Mouse (Mus musculus): ENCODE data around the gene Kcnk2.
"Not testable (repeated sequence)": the region's sequence is repeated elsewhere in the genome, so short reads cannot be mapped to it uniquely, and the experiment has no call there.

The Kcnk2 gene

GRCm38 (mm10) chr1:189343301-189344251 lies 58.5 kb downstream of the Kcnk2 start:
- peak; percentile 11 to 12 for DNase-seq (ENCODE audit: low spot score in 2 of 2)

- no peak for DNase-seq (ENCODE audit: low spot score in 2 of 2)
Measured at GRCm38 (mm10) chr1:189342416-189343104, 59.5 kb downstream of the Kcnk2 start.

- peak in 1 of 2 experiments; percentile 5 for DNase-seq (ENCODE audit: low spot score in 2 of 2)
Measured at GRCm38 (mm10) chr1:189341381-189341917, 60.6 kb downstream of the Kcnk2 start.

GRCm38 (mm10) chr1:189315896-189316295 lies 86.2 kb downstream of the Kcnk2 start:
- no peak for DNase-seq (ENCODE audit: low spot score in 2 of 2)

- DNase-seq (ENCODE audit: low spot score in 2 of 2): no peak
Measured at GRCm38 (mm10) chr1:189314495-189314894, 87.6 kb downstream of the Kcnk2 start.

- DNase-seq (ENCODE audit: low spot score in 2 of 2): no peak
Measured at GRCm38 (mm10) chr1:189313750-189314149, 88.3 kb downstream of the Kcnk2 start.

- DNase-seq (ENCODE audit: low spot score in 2 of 2): no peak
Measured at GRCm38 (mm10) chr1:189310145-189310544, 91.9 kb downstream of the Kcnk2 start.

- no peak for DNase-seq (ENCODE audit: low spot score in 2 of 2)
Measured at GRCm38 (mm10) chr1:189304988-189305522, 97.0 kb downstream of the Kcnk2 start.

GRCm38 (mm10) chr1:189303001-189303400 lies 99.1 kb downstream of the Kcnk2 start:
- DNase-seq (ENCODE audit: low spot score in 2 of 2): no peak

GRCm38 (mm10) chr1:189293679-189294406 lies 108.2 kb downstream of the Kcnk2 start:
- DNase-seq (ENCODE audit: low spot score in 2 of 2): no peak

- DNase-seq (ENCODE audit: low spot score in 2 of 2): no peak
Measured at GRCm38 (mm10) chr1:189290885-189291284, 111.2 kb downstream of the Kcnk2 start.

GRCm38 (mm10) chr1:189288948-189289347 lies 113.1 kb downstream of the Kcnk2 start:
- DNase-seq (ENCODE audit: low spot score in 2 of 2): no peak

GRCm38 (mm10) chr1:189272281-189272680 lies 129.8 kb downstream of the Kcnk2 start:
- DNase-seq (ENCODE audit: low spot score in 2 of 2): no peak

GRCm38 (mm10) chr1:189253631-189254030 lies 148.4 kb downstream of the Kcnk2 start:
- no peak for DNase-seq (ENCODE audit: low spot score in 2 of 2)

- DNase-seq (ENCODE audit: low spot score in 2 of 2): no peak
Measured at GRCm38 (mm10) chr1:189253207-189253606, 148.9 kb downstream of the Kcnk2 start.

GRCm38 (mm10) chr1:189243206-189243605 lies 158.9 kb downstream of the Kcnk2 start:
- DNase-seq (ENCODE audit: low spot score in 2 of 2): not testable (repeated sequence)

- DNase-seq (ENCODE audit: low spot score in 2 of 2): no peak
Measured at GRCm38 (mm10) chr1:189235261-189235660, 166.8 kb downstream of the Kcnk2 start.

- DNase-seq (ENCODE audit: low spot score in 2 of 2): peak; percentile 12 to 26
Measured at GRCm38 (mm10) chr1:189232829-189233228, 169.2 kb downstream of the Kcnk2 start.

- DNase-seq (ENCODE audit: low spot score in 2 of 2): peak; percentile 10
Measured at GRCm38 (mm10) chr1:189228222-189229084, 173.6 kb downstream of the Kcnk2 start.

GRCm38 (mm10) chr1:189227479-189227878 lies 174.6 kb downstream of the Kcnk2 start:
- no peak for DNase-seq (ENCODE audit: low spot score in 2 of 2)
